Mouse (Mus musculus) liver, embryonic 11.5 days (tissue): ENCODE measurements around the gene Zmynd12. TPM values are rescaled to one million over a fixed set of nuclear protein-coding genes. Genes with fewer than 3 reads are reported as not detected.
A peak's percentile ranks its signal among the peaks of the same experiment; 100 is the strongest.

Experiments
- ATAC-seq: fragments of 200-750 bp; cut with Nextera tagmentation; replicated peaks from 2 replicates; pipeline ENCODE4 v1.8.0; 2017; ENCODE audit warnings: moderate number of reproducible peaks, mild to moderate bottlenecking, moderate TSS enrichment, moderate library complexity; ENCODE audit not compliant: low FRiP score
- DNase-seq: peaks from one replicate; pipeline ENCODE4 v3.0.0-alpha.2; 2017; ENCODE audit warnings: low spot score
- H3K27ac ChIP-seq: fragments of 300-500 bp; sonication (generic); 2 replicates; pipeline ENCODE4 v1.5.1; 2014; ENCODE audit warnings: mild to moderate bottlenecking, low read depth, low read length, control low read depth
- H3K27me3 ChIP-seq: fragments of 300-500 bp; sonication (generic); replicated peaks from 2 replicates; pipeline ENCODE4 v1.6.1; 2014; ENCODE audit warnings: low read length, mixed read lengths; ENCODE audit not compliant: control insufficient read depth, insufficient read depth
- H3K36me3 ChIP-seq: fragments of 300-500 bp; sonication (generic); 2 replicates; pipeline ENCODE4 v1.6.1; 2014; ENCODE audit warnings: mild to moderate bottlenecking, low read length, moderate library complexity, mixed read lengths; ENCODE audit not compliant: control insufficient read depth, insufficient read depth
- H3K4me1 ChIP-seq: fragments of 300-500 bp; sonication (generic); replicated peaks from 2 replicates; pipeline ENCODE4 v1.6.1; 2014; ENCODE audit warnings: low read length, mixed read lengths; ENCODE audit not compliant: control insufficient read depth, insufficient read depth
- H3K4me2 ChIP-seq: fragments of 300-500 bp; sonication (generic); 2 replicates; pipeline ENCODE4 v1.6.1; 2014; ENCODE audit warnings: mild to moderate bottlenecking, control low read depth, moderate library complexity
- H3K4me3 ChIP-seq: fragments of 300-500 bp; sonication (generic); 2 replicates; pipeline ENCODE4 v1.5.1; 2014; ENCODE audit warnings: low read depth, low read length, control low read depth
- H3K9ac ChIP-seq: fragments of 300-500 bp; sonication (generic); 2 replicates; pipeline ENCODE4 v1.6.1; 2014; ENCODE audit warnings: low read depth, low read length, control low read depth
- H3K9me3 ChIP-seq: fragments of 300-500 bp; sonication (generic); 2 replicates; pipeline ENCODE4 v1.6.1; 2016; ENCODE audit warnings: low read length, inconsistent platforms, mixed read lengths; ENCODE audit not compliant: control insufficient read depth
- WGBS: fragments of 180-500 bp; shearing (Covaris S2); extraction: QIAGEN DNeasy Blood & Tissue Kit; methylation state at CpG from one replicate; pipeline ENCODE4 v1.1.7; 2014; 5-methylcytosine and 5-hydroxymethylcytosine counted together
- polyA plus RNA-seq: library from polyadenylated mRNA; unstranded; fragments of >200 nt; fragmentation: Nextera tagmentation; extraction: Ambion mirVana; gene quantifications from 2 replicates; pipeline ENCODE4 v1.2.1, GENCODE M21; 2014

The Zmynd12 gene
- polyA plus RNA-seq, 1 experiment from 2014 or later, result not detected

GRCm38 (mm10) chr4:119430678-119431077 is 8.1 kb downstream of the Zmynd12 start:
- Histone ChIP-seq H3K4me3 (no peak overlapping the region), H3K4me1 (no peaks in the 10 kb centered on the region), H3K9me3 (no peaks in the 10 kb centered on the region; the same call in 1 of the 2 replicates), H3K9ac (no peak overlapping the region), H3K27me3 (no peaks in the 10 kb centered on the region), H3K4me2 (peak overlapping the region; percentile 43; the same call in 1 of the 2 replicates), H3K27ac (no peak overlapping the region), H3K36me3 (no peaks in the 10 kb centered on the region)
- 34% methylated on average over 5 of the region's 5 CpGs for WGBS
- ATAC-seq (peak; percentile 65), DNase-seq (no peak)

DNA sequence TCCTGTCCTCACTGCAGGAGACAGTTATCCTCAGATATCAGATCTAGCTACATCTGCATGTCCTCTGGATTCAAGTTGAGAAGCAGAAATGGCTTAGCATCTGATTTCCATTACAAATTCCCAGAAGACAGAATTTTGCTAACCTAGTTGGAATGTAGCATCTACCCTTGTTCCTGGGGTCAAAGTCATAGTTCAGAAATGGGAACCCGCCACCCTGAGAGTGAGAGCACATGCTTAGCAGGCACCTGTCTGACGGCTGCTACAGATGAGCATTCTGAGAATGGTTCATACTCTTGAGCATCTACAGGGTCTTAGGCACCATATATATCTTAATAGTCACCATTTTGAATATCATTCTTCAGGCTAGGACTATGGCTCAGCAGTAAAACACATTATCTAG is 15.3 kb downstream of the Zmynd12 start:
- Histone ChIP-seq H3K36me3 (no peaks in the 10 kb centered on the region), H3K4me2 (no peak overlapping the region), H3K4me3 (no peak overlapping the region), H3K9ac (no peak overlapping the region), H3K9me3 (no peaks in the 10 kb centered on the region; the same call in 1 of the 2 replicates), H3K4me1 (peaks cover 2% of the 10 kb centered on the region; the same call in 1 of the 2 replicates), H3K27me3 (no peaks in the 10 kb centered on the region), H3K27ac (no peak overlapping the region)
- WGBS, result 73% methylated on average over 2 of the region's 2 CpGs
- ATAC-seq, result no peak
- no peak for DNase-seq

- Histone ChIP-seq H3K4me2 (no peak overlapping the region), H3K4me3 (no peak overlapping the region), H3K4me1 (peaks cover 2% of the 10 kb centered on the region; the same call in 1 of the 2 replicates), H3K9me3 (no peaks in the 10 kb centered on the region; the same call in 1 of the 2 replicates), H3K36me3 (no peaks in the 10 kb centered on the region), H3K9ac (no peak overlapping the region), H3K27ac (no peak overlapping the region), H3K27me3 (no peaks in the 10 kb centered on the region)
- ATAC-seq (peak; percentile 67; the same call in 1 of the 2 replicates), DNase-seq (no peak)
- 90% methylated on average over 4 of the region's 4 CpGs for WGBS
Measured at GRCm38 (mm10) chr4:119441836-119442235, 19.2 kb downstream of the Zmynd12 start.

- H3K36me3 ChIP-seq, result no peaks in the 10 kb centered on the region
- H3K4me1 ChIP-seq, result peaks cover 2% of the 10 kb centered on the region; the same call in 1 of the 2 replicates
- H3K4me3 ChIP-seq, result no peak overlapping the region
- no peaks in the 10 kb centered on the region for H3K27me3 ChIP-seq
- H3K4me2 ChIP-seq, result no peak overlapping the region
- no peak overlapping the region for H3K9ac ChIP-seq
- ATAC-seq (no peak), DNase-seq (no peak)
- H3K27ac ChIP-seq, result no peak overlapping the region
- no peaks in the 10 kb centered on the region; the same call in 1 of the 2 replicates for H3K9me3 ChIP-seq
- 56% methylated on average over 6 of the region's 6 CpGs for WGBS
Measured at GRCm38 (mm10) chr4:119442539-119442938, 19.9 kb downstream of the Zmynd12 start.

GRCm38 (mm10) chr4:119447261-119447660 is 24.6 kb downstream of the Zmynd12 start:
- Histone ChIP-seq H3K4me1 (peaks cover 2% of the 10 kb centered on the region; the same call in 1 of the 2 replicates), H3K9me3 (no peaks in the 10 kb centered on the region), H3K27me3 (no peaks in the 10 kb centered on the region), H3K4me2 (no peak overlapping the region), H3K27ac (no peak overlapping the region), H3K9ac (no peak overlapping the region), H3K36me3 (no peaks in the 10 kb centered on the region), H3K4me3 (no peak overlapping the region)
- DNase-seq (no peak), ATAC-seq (no peak)
- 90% methylated on average over 6 of the region's 6 CpGs for WGBS

DNA sequence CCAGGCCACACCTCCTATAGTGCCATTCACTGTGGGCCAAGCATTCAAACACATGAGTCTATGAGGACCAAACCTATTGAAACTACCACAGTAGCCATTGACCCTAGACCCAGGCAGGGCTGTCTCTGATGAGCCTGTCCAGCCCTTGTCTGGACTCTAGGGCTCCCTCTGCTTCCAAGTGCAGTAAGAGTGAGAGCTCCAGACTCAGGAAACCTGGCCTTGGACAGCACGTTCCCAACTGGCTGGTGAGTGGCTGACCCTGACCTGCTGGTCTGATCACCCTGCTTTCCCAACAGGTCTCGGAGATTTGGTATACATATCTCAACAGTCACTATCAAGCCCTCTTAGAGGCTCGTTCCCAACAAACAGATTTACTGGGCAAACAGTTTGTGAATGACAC is 25.2 kb downstream of the Zmynd12 start:
- Histone ChIP-seq H3K4me1 (no peaks in the 10 kb centered on the region), H3K27ac (no peak overlapping the region), H3K36me3 (no peaks in the 10 kb centered on the region), H3K9me3 (no peaks in the 10 kb centered on the region), H3K9ac (no peak overlapping the region), H3K4me3 (no peak overlapping the region), H3K4me2 (no peak overlapping the region), H3K27me3 (no peaks in the 10 kb centered on the region)
- ATAC-seq (no peak), DNase-seq (no peak)
- 57% methylated on average over 3 of the region's 3 CpGs for WGBS

- no peak overlapping the region for H3K27ac ChIP-seq
- 69% methylated on average over 7 of the region's 7 CpGs for WGBS
- no peak for ATAC-seq
- no peaks in the 10 kb centered on the region for H3K9me3 ChIP-seq
- no peaks in the 10 kb centered on the region for H3K27me3 ChIP-seq
- H3K4me2 ChIP-seq, result no peak overlapping the region
- H3K4me1 ChIP-seq, result peaks cover 5% of the 10 kb centered on the region; the same call in 1 of the 2 replicates
- no peak for DNase-seq
- H3K4me3 ChIP-seq, result no peak overlapping the region
- H3K36me3 ChIP-seq, result no peaks in the 10 kb centered on the region
- H3K9ac ChIP-seq, result no peak overlapping the region
Measured at GRCm38 (mm10) chr4:119450436-119450835, 27.8 kb downstream of the Zmynd12 start.

- DNase-seq (no peak), ATAC-seq (no peak)
- no peaks in the 10 kb centered on the region for H3K36me3 ChIP-seq
- H3K4me1 ChIP-seq, result peaks cover 5% of the 10 kb centered on the region; the same call in 1 of the 2 replicates
- 58% methylated on average over 5 of the region's 5 CpGs for WGBS
- H3K4me2 ChIP-seq, result no peak overlapping the region
- H3K27me3 ChIP-seq, result no peaks in the 10 kb centered on the region
- no peak overlapping the region for H3K27ac ChIP-seq
- no peaks in the 10 kb centered on the region for H3K9me3 ChIP-seq
- H3K9ac ChIP-seq, result no peak overlapping the region
- no peak overlapping the region for H3K4me3 ChIP-seq
Measured at GRCm38 (mm10) chr4:119453128-119453527, 30.5 kb downstream of the Zmynd12 start.

DNA sequence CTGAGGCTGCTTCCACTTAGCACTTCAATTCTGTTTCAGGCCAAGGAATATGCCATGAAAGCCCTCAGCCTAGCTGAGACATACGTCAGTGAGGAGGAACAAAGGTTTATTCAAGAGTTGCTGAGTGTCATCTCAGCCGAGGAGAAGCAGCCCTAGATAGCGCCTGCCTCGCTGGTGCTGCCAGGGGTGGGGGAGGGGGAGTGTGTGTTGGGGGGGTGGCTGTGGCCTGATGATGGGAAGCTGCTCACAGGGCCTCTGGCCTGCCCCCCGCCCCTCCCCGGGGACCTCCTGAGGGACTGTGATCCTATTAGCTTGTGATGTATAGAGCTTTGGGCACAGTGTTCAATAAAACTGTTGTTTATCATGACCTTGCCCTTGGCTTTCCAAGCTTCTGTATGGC is 30.9 kb downstream of the Zmynd12 start:
- DNase-seq (no peak), ATAC-seq (no peak)
- H3K4me2 ChIP-seq, result no peak overlapping the region
- H3K4me1 ChIP-seq, result peaks cover 5% of the 10 kb centered on the region; the same call in 1 of the 2 replicates
- H3K4me3 ChIP-seq, result no peak overlapping the region
- no peaks in the 10 kb centered on the region for H3K27me3 ChIP-seq
- WGBS, result 22% methylated on average over 6 of the region's 6 CpGs
- no peak overlapping the region for H3K9ac ChIP-seq
- no peak overlapping the region for H3K27ac ChIP-seq
- no peaks in the 10 kb centered on the region for H3K36me3 ChIP-seq
- H3K9me3 ChIP-seq, result no peaks in the 10 kb centered on the region
